Mouse (Mus musculus) cerebellum, adult 2 months (tissue): ENCODE measurements around the gene Gm20843. TPM values are rescaled to one million over a fixed set of nuclear protein-coding genes. Genes with fewer than 3 reads are reported as not detected.
"Not testable (repeated sequence)": the region's sequence is repeated elsewhere in the genome, so short reads cannot be mapped to it uniquely, and the experiment has no call there.

Experiments
- DNase-seq, 2 experiments: peaks; one replicate each; pipeline ENCODE4 v3.0.0; 2021
- H3K27ac ChIP-seq: fragments of 200-500 bp; 2 replicates; pipeline ENCODE4 v1.5.1; 2012; ENCODE audit warnings: low read length, control low read depth, inconsistent platforms; ENCODE audit not compliant: insufficient read depth
- H3K27me3 ChIP-seq: fragments of 200-500 bp; 2 replicates; pipeline ENCODE4 v1.6.1; 2012; ENCODE audit warnings: inconsistent platforms, mild to moderate bottlenecking, low read length, moderate library complexity; ENCODE audit not compliant: control insufficient read depth, insufficient read depth
- H3K4me1 ChIP-seq: fragments of 200-500 bp; 2 replicates; pipeline ENCODE4 v1.6.1; 2011; ENCODE audit warnings: low read length; ENCODE audit not compliant: control insufficient read depth, insufficient read depth
- H3K4me3 ChIP-seq: fragments of 200-500 bp; replicated peaks from 2 replicates; pipeline ENCODE3; 2011; ENCODE audit warnings: mild to moderate bottlenecking, low read depth, low read length, control low read depth; ENCODE audit not compliant: insufficient read depth
- WGBS: fragments of 180-500 bp; shearing (Covaris S2); methylation state at CpG from one replicate; pipeline ENCODE4 v1.1.7; 2018; 5-methylcytosine and 5-hydroxymethylcytosine counted together
- polyA plus RNA-seq: library from polyadenylated mRNA; depleted of rRNA; stranded (reverse); fragments of >200 nt; gene quantifications from 2 replicates; pipeline ENCODE4 v1.2.3, GENCODE M21; 2012; rRNA removed

Gene Gm20843
- polyA plus RNA-seq: not detected in 2 replicates

DNA sequence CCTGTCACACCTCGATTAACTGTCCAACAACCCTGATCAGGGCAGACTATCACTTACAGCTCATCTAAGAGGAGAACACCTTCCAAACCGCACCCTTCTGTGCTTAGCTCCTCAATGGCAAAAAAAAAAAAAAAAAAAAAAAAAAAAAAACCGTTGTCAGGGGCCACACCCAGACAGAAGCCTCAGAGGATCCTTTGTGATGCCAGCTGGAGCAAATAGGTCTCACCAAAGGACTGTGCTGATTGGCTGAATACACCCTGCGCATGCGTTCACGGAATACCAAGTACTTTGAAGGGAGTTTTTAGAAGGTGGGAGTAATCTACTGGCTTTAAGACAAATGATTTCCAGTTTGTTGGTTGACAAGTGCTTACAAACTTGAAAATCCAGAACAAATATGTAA is at the start of gene Gm20843:
Gm20843 (minus strand) TSS at position 101 of the 400 bp plus-strand sequence.
- not testable (repeated sequence) for H3K4me1 ChIP-seq, H3K27ac ChIP-seq, H3K4me3 ChIP-seq, DNase-seq, H3K27me3 ChIP-seq
- no CpG with 5 or more reads among the region's 6 CpGs for WGBS
